Mouse (Mus musculus) brain, embryonic 14.5 days (tissue): ENCODE measurements around the gene Stx17. TPM values are rescaled to one million over a fixed set of nuclear protein-coding genes. Genes with fewer than 3 reads are reported as not detected.

Experiments used
- DNase-seq: peaks from one replicate; pipeline ENCODE4 v3.0.0-alpha.2; 2011; ENCODE audit warnings: low read depth
- CTCF ChIP-seq: fragments of 200-500 bp; IDR thresholded peaks from 2 replicates; pipeline ENCODE4 v1.5.1; 2012; ENCODE audit warnings: inconsistent platforms, mild to moderate bottlenecking, moderate library complexity, borderline replicate concordance; ENCODE audit not compliant: insufficient read depth, insufficient read length; ENCODE audit errors: extremely low read depth
- POLR2A ChIP-seq: fragments of 200-500 bp; IDR thresholded peaks from 2 replicates; pipeline ENCODE4 v1.6.1; 2012; ENCODE audit warnings: mild to moderate bottlenecking, inconsistent platforms, borderline replicate concordance; ENCODE audit not compliant: poor library complexity, insufficient read depth, insufficient read length, severe bottlenecking; ENCODE audit errors: extremely low read depth
- polyA plus RNA-seq: library from polyadenylated mRNA; depleted of rRNA; stranded (reverse); fragments of >200 nt; gene quantifications from 2 replicates; pipeline ENCODE4 v1.2.3, GENCODE M21; 2012

Gene Stx17
- polyA plus RNA-seq, 1 experiment = 11.5 TPM

- TF ChIP-seq POLR2A (no peak), CTCF (no peak)
These were observed 16.1 kb upstream of the Stx17 start for GRCm38 (mm10) chr4:48108591-48108990.

GRCm38 (mm10) chr4:48110331-48110730, 14.4 kb upstream of the Stx17 start:
- TF ChIP-seq CTCF (no peak), POLR2A (no peak)
- no peak for DNase-seq

More at GRCm38 (mm10) chr4:48108591-48108990, 16.1 kb upstream of the Stx17 start:
- DNase-seq = no peak

GRCm38 (mm10) chr4:48116191-48116590, 8.5 kb upstream of the Stx17 start:
- DNase-seq = no peak
- TF ChIP-seq CTCF = peak; percentile 29; the same call in 1 of the 2 replicates
- no peak for TF ChIP-seq POLR2A

- no peak for DNase-seq
- no peak for TF ChIP-seq CTCF
- no peak for TF ChIP-seq POLR2A
These were observed 321 bp upstream of the Stx17 start for GRCm38 (mm10) chr4:48124416-48124772.

- no peak for TF ChIP-seq POLR2A
- no peak for DNase-seq
These were observed 5.6 kb downstream of the Stx17 start for GRCm38 (mm10) chr4:48130314-48130713.

GRCm38 (mm10) chr4:48131606-48132005, 6.9 kb downstream of the Stx17 start:
- TF ChIP-seq POLR2A (no peak), CTCF (no peak)
- DNase-seq = no peak

GRCm38 (mm10) chr4:48132721-48133120, 8.0 kb downstream of the Stx17 start:
- TF ChIP-seq CTCF (no peak), POLR2A (no peak)
- no peak for DNase-seq

GRCm38 (mm10) chr4:48149492-48149891, 24.8 kb downstream of the Stx17 start:
- TF ChIP-seq POLR2A (no peak), CTCF (no peak)
- DNase-seq = no peak

GRCm38 (mm10) chr4:48153229-48153628, 28.5 kb downstream of the Stx17 start:
- TF ChIP-seq POLR2A = no peak
- no peak for TF ChIP-seq CTCF
- DNase-seq = no peak

GRCm38 (mm10) chr4:48155864-48156263, 31.1 kb downstream of the Stx17 start:
- TF ChIP-seq POLR2A (no peak), CTCF (no peak)
- DNase-seq = no peak

- TF ChIP-seq POLR2A (no peak), CTCF (no peak)
- DNase-seq = no peak
These were observed 35.7 kb downstream of the Stx17 start for GRCm38 (mm10) chr4:48160386-48160785.

GRCm38 (mm10) chr4:48163851-48164250, 39.1 kb downstream of the Stx17 start:
- TF ChIP-seq POLR2A (no peak), CTCF (no peak)
- no peak for DNase-seq

- TF ChIP-seq POLR2A (no peak), CTCF (no peak)
- DNase-seq = no peak
These were observed 51.0 kb downstream of the Stx17 start for GRCm38 (mm10) chr4:48175666-48176065.

- DNase-seq = peak; percentile 22
- no peak for TF ChIP-seq CTCF
- TF ChIP-seq POLR2A = no peak
These were observed 56.2 kb downstream of the Stx17 start for GRCm38 (mm10) chr4:48180922-48181321.

GRCm38 (mm10) chr4:48181366-48181765, 56.7 kb downstream of the Stx17 start:
- TF ChIP-seq POLR2A = no peak
- TF ChIP-seq CTCF = no peak

More at GRCm38 (mm10) chr4:48181366-48181765, 56.7 kb downstream of the Stx17 start:
- DNase-seq = peak; percentile 45
